Mouse (Mus musculus): Measurements from ENCODE around the gene Ascl5.

- TF ChIP-seq CHD2 (IDR thresholded peaks at IDR 0.05; ENCODE audit: low read depth, low read length) = no peak
- no peak for TF ChIP-seq HCFC1 (IDR thresholded peaks at IDR 0.05; ENCODE audit: borderline replicate concordance, insufficient read depth, low read length)
- TF ChIP-seq MAFK (IDR thresholded peaks at IDR 0.05; ENCODE audit: insufficient read depth, low read depth, low read length) = no peak
- no peak for TF ChIP-seq ZC3H11A (IDR thresholded peaks at IDR 0.05; ENCODE audit: borderline replicate concordance, low read depth, low read length)
- no peak for TF ChIP-seq ZNF384 (IDR thresholded peaks at IDR 0.05; ENCODE audit: low read depth, low read length)
Observed at GRCm38 (mm10) chr1:136085988-136086685, 35.5 kb downstream of the Ascl5 start.
